Mouse (Mus musculus) neural tube, embryonic 14.5 days (tissue): ENCODE data around the gene Ddc. TPM values are rescaled to one million over a fixed set of nuclear protein-coding genes. Genes with fewer than 3 reads are reported as not detected.
A peak's percentile ranks its signal among the peaks of the same experiment; 100 is the strongest.

Source experiments
- ATAC-seq: fragments of 200-750 bp; cut with Nextera tagmentation; 2 replicates; pipeline ENCODE4 v1.8.0; 2017; ENCODE audit warnings: low read depth, mild to moderate bottlenecking, moderate TSS enrichment, moderate library complexity
- H3K27ac ChIP-seq: fragments of 300-500 bp; sonication (generic); 2 replicates; pipeline ENCODE4 v1.5.1; 2014; ENCODE audit warnings: low read depth, mild to moderate bottlenecking, control low read depth, low read length, moderate library complexity, mixed read lengths
- H3K27me3 ChIP-seq: fragments of 300-500 bp; sonication (generic); 2 replicates; pipeline ENCODE4 v1.6.1; 2014; ENCODE audit warnings: low read length; ENCODE audit not compliant: control insufficient read depth, insufficient read depth
- H3K36me3 ChIP-seq: fragments of 300-500 bp; sonication (generic); 2 replicates; pipeline ENCODE4 v1.6.1; 2014; ENCODE audit warnings: low read length, mixed read lengths; ENCODE audit not compliant: control insufficient read depth, insufficient read depth
- H3K4me1 ChIP-seq: fragments of 300-500 bp; sonication (generic); 2 replicates; pipeline ENCODE4 v1.6.1; 2014; ENCODE audit warnings: low read length; ENCODE audit not compliant: control insufficient read depth, insufficient read depth
- H3K4me2 ChIP-seq: fragments of 300-500 bp; sonication (generic); 2 replicates; pipeline ENCODE4 v1.6.1; 2014; ENCODE audit warnings: mild to moderate bottlenecking, low read depth, low read length, control low read depth
- H3K4me3 ChIP-seq: fragments of 300-500 bp; sonication (generic); 2 replicates; pipeline ENCODE4 v1.5.1; 2014; ENCODE audit warnings: low read depth, low read length, control low read depth, mixed read lengths
- H3K9ac ChIP-seq: fragments of 300-500 bp; sonication (generic); replicated peaks from 2 replicates; pipeline ENCODE4 v1.6.1; 2014; ENCODE audit warnings: low read depth, mild to moderate bottlenecking, control low read depth, low read length, mixed read lengths
- H3K9me3 ChIP-seq: fragments of 300-500 bp; sonication (generic); 2 replicates; pipeline ENCODE4 v1.6.1; 2016; ENCODE audit warnings: low read length; ENCODE audit not compliant: control insufficient read depth
- WGBS: fragments of 180-500 bp; shearing (Covaris S2); extraction: QIAGEN DNeasy Blood & Tissue Kit; methylation state at CpG from one replicate; pipeline ENCODE4 v1.1.7; 2014; 5-methylcytosine and 5-hydroxymethylcytosine counted together
- polyA plus RNA-seq: library from polyadenylated mRNA; unstranded; fragments of >200 nt; fragmentation: Nextera tagmentation; extraction: Ambion mirVana; gene quantifications from 2 replicates; pipeline ENCODE4 v1.2.1, GENCODE M21; 2014

Ddc gene
- polyA plus RNA-seq, 1 experiment from 2014 or later, result 2.7 TPM

GRCm38 (mm10) chr11:11819206-11819605 is 78.7 kb downstream of the Ddc start:
- no peaks in the 10 kb centered on the region for H3K9me3 ChIP-seq
- 91% methylated on average over 5 of the region's 5 CpGs for WGBS
- ATAC-seq, result no peak

GRCm38 (mm10) chr11:11818797-11819196 is 79.1 kb downstream of the Ddc start:
- Histone ChIP-seq H3K4me3 (no peak overlapping the region), H3K36me3 (no peaks in the 10 kb centered on the region), H3K27me3 (no peaks in the 10 kb centered on the region), H3K27ac (no peak overlapping the region), H3K9ac (no peak overlapping the region), H3K4me2 (no peak overlapping the region), H3K4me1 (peaks cover 12% of the 10 kb centered on the region; the same call in 1 of the 2 replicates), H3K9me3 (no peaks in the 10 kb centered on the region)
- WGBS, result 95% methylated on average over 6 of the region's 6 CpGs
- ATAC-seq, result no peak

More at GRCm38 (mm10) chr11:11819206-11819605, 78.7 kb downstream of the Ddc start:
- Histone ChIP-seq H3K4me1 (peaks cover 12% of the 10 kb centered on the region; the same call in 1 of the 2 replicates), H3K4me2 (no peak overlapping the region), H3K27me3 (no peaks in the 10 kb centered on the region), H3K4me3 (no peak overlapping the region), H3K9ac (no peak overlapping the region), H3K36me3 (no peaks in the 10 kb centered on the region), H3K27ac (no peak overlapping the region)

GRCm38 (mm10) chr11:11815737-11816136 is 82.2 kb downstream of the Ddc start:
- Histone ChIP-seq H3K4me1 (no peaks in the 10 kb centered on the region), H3K9me3 (no peaks in the 10 kb centered on the region), H3K9ac (no peak overlapping the region), H3K27ac (no peak overlapping the region), H3K36me3 (no peaks in the 10 kb centered on the region), H3K4me2 (no peak overlapping the region), H3K27me3 (no peaks in the 10 kb centered on the region), H3K4me3 (no peak overlapping the region)
- ATAC-seq, result no peak
- WGBS, result 85% methylated on average over 3 of the region's 3 CpGs

- Histone ChIP-seq H3K9ac (no peak overlapping the region), H3K27me3 (no peaks in the 10 kb centered on the region), H3K27ac (no peak overlapping the region), H3K36me3 (no peaks in the 10 kb centered on the region), H3K9me3 (no peaks in the 10 kb centered on the region), H3K4me2 (no peak overlapping the region), H3K4me3 (no peak overlapping the region), H3K4me1 (no peaks in the 10 kb centered on the region)
- peak; percentile 26; the same call in 1 of the 2 replicates for ATAC-seq
- WGBS, result 21% methylated on average over 9 of the region's 9 CpGs
These were observed 86.0 kb downstream of the Ddc start for GRCm38 (mm10) chr11:11811906-11812480.

GRCm38 (mm10) chr11:11809404-11810175 is 88.4 kb downstream of the Ddc start:
- Histone ChIP-seq H3K27me3 (no peaks in the 10 kb centered on the region), H3K9me3 (no peaks in the 10 kb centered on the region), H3K27ac (peak overlapping the region; percentile 90), H3K4me3 (peak overlapping the region; percentile 50), H3K9ac (peak overlapping the region; percentile 60), H3K36me3 (no peaks in the 10 kb centered on the region), H3K4me2 (peak overlapping the region; percentile 65), H3K4me1 (no peaks in the 10 kb centered on the region)
- 3% methylated on average over 11 of the region's 11 CpGs for WGBS
- 0 out of 2 replicates have a peak, but pooled peaks have one; percentile 32 for ATAC-seq

- Histone ChIP-seq H3K9me3 (no peaks in the 10 kb centered on the region), H3K4me1 (no peaks in the 10 kb centered on the region), H3K27me3 (no peaks in the 10 kb centered on the region), H3K9ac (peak within 1 kb of the TSS; percentile 60), H3K36me3 (no peaks in the 10 kb centered on the region), H3K27ac (peak within 1 kb of the TSS; percentile 90), H3K4me3 (peak within 1 kb of the TSS; percentile 50), H3K4me2 (peak within 1 kb of the TSS; percentile 65)
- ATAC-seq, result peak; percentile 96
- WGBS, result under 1% methylated on average over 53 of the region's 53 CpGs
These were observed 89.0 kb downstream of the Ddc start, which contains the start of gene Fignl1 for GRCm38 (mm10) chr11:11808820-11809403. TSS of gene Fignl1 (minus strand) at chr11:11808962.

- Histone ChIP-seq H3K27ac (no peak overlapping the region), H3K36me3 (no peaks in the 10 kb centered on the region), H3K27me3 (no peaks in the 10 kb centered on the region), H3K4me3 (peak overlapping the region; percentile 50), H3K9me3 (no peaks in the 10 kb centered on the region), H3K9ac (peak overlapping the region; percentile 60), H3K4me1 (no peaks in the 10 kb centered on the region), H3K4me2 (peak overlapping the region; percentile 65)
- WGBS, result 16% methylated on average over 25 of the region's 25 CpGs
- ATAC-seq, result no peak; the same call in 1 of the 2 replicates
These were observed 89.7 kb downstream of the Ddc start for GRCm38 (mm10) chr11:11808035-11808819.

GRCm38 (mm10) chr11:11805951-11806350 is 92.0 kb downstream of the Ddc start:
- Histone ChIP-seq H3K27me3 (no peaks in the 10 kb centered on the region), H3K9ac (no peak overlapping the region), H3K4me3 (no peak overlapping the region), H3K9me3 (no peaks in the 10 kb centered on the region), H3K27ac (no peak overlapping the region), H3K4me1 (no peaks in the 10 kb centered on the region), H3K36me3 (0 out of 2 replicates have a peak, but pooled peaks cover 2% of the 10 kb centered on the region), H3K4me2 (no peak overlapping the region)
- no peak for ATAC-seq
- WGBS, result 92% methylated on average over 4 of the region's 4 CpGs
